Mouse (Mus musculus) T-cell, adult 2 months (primary cell): ENCODE data around the gene Gabrb1.

Experiments used
- DNase-seq: peaks from one replicate; pipeline ENCODE4 v3.0.0; 2022; ENCODE audit warnings: low spot score

Gabrb1 gene

GRCm38 (mm10) chr5:71828996-71829395, 171.1 kb downstream of the Gabrb1 start:
- DNase-seq, result no peak

GRCm38 (mm10) chr5:71830342-71830741, 172.4 kb downstream of the Gabrb1 start:
- DNase-seq, result no peak

GRCm38 (mm10) chr5:71842241-71842640, 184.3 kb downstream of the Gabrb1 start:
- DNase-seq, result no peak

GRCm38 (mm10) chr5:71898214-71898613, 240.3 kb downstream of the Gabrb1 start:
- no peak for DNase-seq

- peak; percentile 46 for DNase-seq
These were observed 245.5 kb downstream of the Gabrb1 start for GRCm38 (mm10) chr5:71903399-71903798.

GRCm38 (mm10) chr5:71914028-71914427, 256.1 kb downstream of the Gabrb1 start:
- DNase-seq, result no peak

DNA sequence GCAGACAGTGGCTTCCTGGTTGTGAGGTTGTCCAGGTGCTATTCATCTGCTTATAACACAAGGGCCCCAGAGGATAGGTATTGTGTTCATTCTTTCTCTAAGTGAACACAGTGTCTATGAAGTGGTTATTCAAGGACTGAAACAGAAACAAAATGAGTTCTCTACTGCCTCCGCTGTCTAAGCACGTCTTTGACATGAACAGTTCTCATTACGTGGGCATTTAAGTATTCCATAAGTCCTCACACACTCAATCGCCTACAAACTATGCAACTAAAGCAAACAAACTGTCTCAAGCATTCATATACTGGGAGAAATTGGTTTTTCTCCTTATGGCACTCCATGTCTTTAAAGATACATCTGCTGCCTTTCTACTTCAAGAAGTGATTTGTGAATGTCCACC, 257.8 kb downstream of the Gabrb1 start:
- DNase-seq, result no peak

- DNase-seq, result no peak
These were observed 259.3 kb downstream of the Gabrb1 start for GRCm38 (mm10) chr5:71917206-71917605.

DNA sequence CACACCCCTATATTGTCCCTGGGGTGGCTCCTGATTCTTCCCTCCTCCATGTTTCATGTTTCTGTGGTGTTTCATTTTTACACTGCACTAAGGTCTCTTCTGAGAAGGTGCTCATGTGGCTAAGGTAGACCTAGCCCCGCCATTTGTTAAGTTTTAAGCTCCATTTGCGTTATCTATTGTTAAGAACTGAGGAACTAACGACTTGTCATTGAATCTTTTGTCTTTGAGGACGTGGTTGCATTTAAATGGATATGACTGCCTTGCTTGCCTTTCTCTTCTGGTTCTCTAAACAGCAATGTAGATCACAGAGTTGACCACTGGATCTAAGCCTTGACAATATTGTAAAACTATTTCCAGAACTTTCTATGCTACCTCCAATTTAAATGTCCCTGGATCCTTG, 265.7 kb downstream of the Gabrb1 start:
- DNase-seq, result no peak

- DNase-seq, result no peak
These were observed 268.4 kb downstream of the Gabrb1 start for GRCm38 (mm10) chr5:71926336-71926735.

GRCm38 (mm10) chr5:71930036-71930435, 272.1 kb downstream of the Gabrb1 start:
- no peak for DNase-seq

DNA sequence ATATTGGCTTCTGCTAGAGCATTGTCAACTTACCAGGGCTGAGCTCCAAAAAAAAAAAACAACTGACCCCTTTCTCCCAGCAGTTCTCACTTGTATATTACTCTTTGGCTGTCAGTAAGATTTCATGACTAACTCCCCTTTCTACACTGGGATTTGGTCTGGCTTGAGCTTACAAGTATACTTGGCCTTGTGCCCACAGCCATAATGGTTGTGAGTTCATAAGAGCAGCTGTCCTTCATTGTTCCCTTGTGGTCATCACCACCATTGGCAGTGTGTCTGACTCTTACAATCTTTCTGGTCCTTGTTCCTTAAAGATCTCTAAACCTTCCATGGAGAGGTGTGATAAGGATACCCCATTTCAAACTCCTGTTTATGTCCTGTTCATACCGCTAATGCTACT, 293.5 kb downstream of the Gabrb1 start:
- no peak for DNase-seq

- no peak for DNase-seq
These were observed 297.3 kb downstream of the Gabrb1 start for GRCm38 (mm10) chr5:71955070-71955685.

- DNase-seq, result no peak
These were observed 307.0 kb downstream of the Gabrb1 start for GRCm38 (mm10) chr5:71964876-71965432.

GRCm38 (mm10) chr5:71965529-71965928, 307.6 kb downstream of the Gabrb1 start:
- peak; percentile 9 for DNase-seq

DNA sequence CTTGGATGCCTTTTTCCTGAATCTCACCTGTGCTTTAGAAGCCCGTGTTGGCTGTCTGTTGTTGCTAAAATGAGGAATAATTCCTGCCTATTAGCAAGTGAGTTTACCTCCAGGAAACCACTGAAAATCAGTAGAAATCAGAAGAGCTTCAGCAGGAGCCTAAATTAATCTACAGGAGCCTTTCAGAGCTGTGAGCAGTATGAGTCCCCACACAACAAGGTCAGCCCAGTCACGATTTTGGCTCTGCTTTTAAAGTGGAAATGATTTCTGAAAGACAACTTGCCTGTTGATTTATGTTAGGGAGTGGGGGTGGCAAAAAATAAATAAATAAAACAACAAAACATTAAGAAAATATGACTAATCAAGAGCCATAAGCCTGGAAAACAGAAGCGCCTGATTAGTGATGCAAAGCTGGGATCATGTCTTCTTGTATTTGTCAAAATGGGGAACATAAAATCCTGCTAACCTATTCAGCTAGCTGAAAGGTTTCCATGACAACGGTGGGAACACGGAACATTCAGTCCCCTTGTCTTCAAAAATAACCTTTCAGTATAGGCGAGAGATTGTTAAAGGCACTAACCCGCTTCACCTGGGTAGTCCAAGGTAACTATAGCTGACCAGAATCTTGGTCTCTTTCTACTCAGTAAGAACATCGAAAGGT, 312.4 kb downstream of the Gabrb1 start:
- DNase-seq, result no peak

GRCm38 (mm10) chr5:71972831-71973230, 314.9 kb downstream of the Gabrb1 start:
- DNase-seq, result no peak

GRCm38 (mm10) chr5:71976133-71976532, 318.2 kb downstream of the Gabrb1 start:
- DNase-seq, result no peak

- no peak for DNase-seq
These were observed 318.7 kb downstream of the Gabrb1 start for GRCm38 (mm10) chr5:71976571-71977061.

- DNase-seq, result no peak
These were observed 328.6 kb downstream of the Gabrb1 start for GRCm38 (mm10) chr5:71986561-71986960.

GRCm38 (mm10) chr5:71986983-71987398, 329.1 kb downstream of the Gabrb1 start:
- DNase-seq, result no peak

- no peak for DNase-seq
These were observed 341.6 kb downstream of the Gabrb1 start for GRCm38 (mm10) chr5:71999466-71999865.

DNA sequence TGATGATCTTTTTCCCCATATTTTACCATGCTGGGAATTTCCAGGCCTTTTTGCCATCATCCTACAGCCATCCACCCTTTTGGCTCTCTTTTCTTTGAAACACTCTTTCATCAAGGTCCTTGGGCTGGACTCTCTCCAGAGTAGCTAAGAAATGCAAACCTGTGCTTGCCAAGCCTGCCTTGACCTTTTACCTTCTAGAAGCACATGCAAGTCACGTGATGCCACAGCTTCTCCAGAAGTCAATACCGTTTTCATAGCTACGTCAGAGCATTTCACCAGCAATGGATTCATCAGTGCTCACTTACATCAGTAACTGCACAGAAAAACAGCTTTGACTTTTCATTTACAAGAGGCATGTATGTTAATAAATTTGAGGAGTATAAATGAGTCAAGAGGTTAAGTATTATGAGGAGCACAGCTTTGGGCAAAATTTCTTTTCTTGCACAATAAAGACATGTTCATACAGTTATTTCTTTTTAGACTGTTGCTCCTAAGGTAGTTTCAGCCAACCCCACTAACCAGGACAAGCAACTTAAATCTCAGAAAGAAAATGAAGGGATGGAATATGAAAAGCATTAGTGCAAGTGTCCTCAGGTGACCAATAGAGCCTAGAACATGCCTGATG, 346.0 kb downstream of the Gabrb1 start:
- DNase-seq, result no peak
